23 mouse cellular contexts compared by ENCODE assay signal in the genomic region with DNA sequence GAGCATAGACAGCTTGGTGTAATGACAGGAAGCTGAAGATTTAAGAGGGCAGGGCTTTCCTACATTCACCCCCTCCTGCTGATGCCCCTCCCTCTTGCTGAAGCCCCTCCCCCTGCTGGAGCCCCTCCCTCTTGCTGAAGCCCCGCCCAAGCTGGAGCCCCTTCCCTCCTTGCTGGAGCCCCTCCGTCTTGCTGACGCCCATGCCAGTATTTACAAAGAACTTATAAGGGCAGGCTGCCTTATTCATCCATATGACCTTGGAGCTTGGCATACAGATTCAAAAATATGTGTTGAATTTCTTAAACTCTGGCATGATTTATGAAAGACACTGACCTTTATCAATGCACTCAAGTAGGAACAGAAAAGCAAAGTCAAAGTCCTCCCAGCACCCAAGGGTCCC.
A peak's percentile ranks its signal among the peaks of the same experiment; 100 is the strongest.
DNase-seq lines count a peak whose midpoint lies in the region; ATAC-seq and TF ChIP-seq lines count a peak whose summit lies in the region.
"Had no signal": no experiment of that assay in that cellular context is flagged by ENCODE, and none has a peak within 500 bp of the region (broad histone marks: within the 10 kb centered on the region; RNA-seq: fewer than 3 reads in every experiment).

No protein-coding gene starts in this region.

- 54% methylated on average over 3 of the region's 3 CpGs for whole genome bisulfite sequencing in stomach, postnatal 0 days
- 60% methylated on average over 3 of the region's 3 CpGs for WGBS in liver, embryonic 12.5 days (ENCODE audit: insufficient replicate concordance)

- ATAC-seq in stomach, postnatal 0 days (ENCODE audit: low FRiP score, low TSS enrichment): no peak
- ATAC-seq in liver, embryonic 12.5 days: no peak
- no peak for ATAC-seq in activated CD4-positive, CD25-positive, alpha-beta regulatory T cell, adult 4 months
- ATAC-seq: CD4-positive, CD25-positive, alpha-beta regulatory T cell, adult 4 months; forebrain, embryonic 13.5 days; forebrain, embryonic 15.5 days; forebrain, postnatal 0 days; Patski had no signal

- no peaks in the 10 kb centered on the region for H3K36me3 ChIP-seq in stomach, postnatal 0 days (ENCODE audit: control insufficient read depth, insufficient read depth, low read length)
- H3K36me3 ChIP-seq in liver, embryonic 12.5 days: no peaks in the 10 kb centered on the region
- H3K36me3 ChIP-seq: embryonic facial prominence, embryonic 10.5 days; embryonic facial prominence, embryonic 12.5 days; forebrain, embryonic 15.5 days; G1E had no signal

- no peak overlapping the region for H3K9ac ChIP-seq in stomach, postnatal 0 days (ENCODE audit: low read length)
- H3K9ac ChIP-seq in liver, embryonic 12.5 days: no peak overlapping the region
- H3K9ac ChIP-seq: embryonic facial prominence, embryonic 12.5 days; forebrain, embryonic 13.5 days; forebrain, embryonic 15.5 days; forebrain, postnatal 0 days had no signal

- no peak for TF ChIP-seq EP300 in stomach, postnatal 0 days (optimal IDR thresholded peaks at IDR 0.05)

- H3K27ac ChIP-seq in brown adipose tissue, adult 24 weeks (replicated peaks; ENCODE audit: low read depth, low read length): peak overlapping the region; percentile 91
- H3K27ac ChIP-seq in stomach, postnatal 0 days (replicated peaks): no peak overlapping the region
- no peak overlapping the region for H3K27ac ChIP-seq in liver, embryonic 12.5 days
- H3K27ac ChIP-seq: embryonic facial prominence, embryonic 10.5 days; embryonic facial prominence, embryonic 12.5 days; forebrain, embryonic 13.5 days; forebrain, embryonic 15.5 days had no signal

- H3K4me1 ChIP-seq in brown adipose tissue, adult 24 weeks (ENCODE audit: control insufficient read depth, insufficient read depth, insufficient read length, low read length): peaks cover 4% of the 10 kb centered on the region; the same call in 1 of the 2 replicates
- H3K4me1 ChIP-seq in stomach, postnatal 0 days (replicated peaks; ENCODE audit: control insufficient read depth, insufficient read depth): no peaks in the 10 kb centered on the region
- no peaks in the 10 kb centered on the region for H3K4me1 ChIP-seq in liver, embryonic 12.5 days
- H3K4me1 ChIP-seq: forebrain, embryonic 15.5 days had no signal

- no peaks in the 10 kb centered on the region for H3K9me3 ChIP-seq in stomach, postnatal 0 days (ENCODE audit: control insufficient read depth, low read length)
- H3K9me3 ChIP-seq in liver, embryonic 12.5 days (replicated peaks): no peaks in the 10 kb centered on the region
- H3K9me3 ChIP-seq: embryonic facial prominence, embryonic 10.5 days; embryonic facial prominence, embryonic 12.5 days; forebrain, embryonic 13.5 days; forebrain, embryonic 15.5 days; G1E had no signal

- H3K4me3 ChIP-seq in brown adipose tissue, adult 24 weeks (ENCODE audit: insufficient read depth, low read depth, low read length): no peak overlapping the region
- no peak overlapping the region for H3K4me3 ChIP-seq in stomach, postnatal 0 days (ENCODE audit: low read depth, low read length)
- H3K4me3 ChIP-seq in liver, embryonic 12.5 days: no peak overlapping the region
- H3K4me3 ChIP-seq: embryonic facial prominence, embryonic 10.5 days; embryonic facial prominence, embryonic 12.5 days; forebrain, embryonic 13.5 days; forebrain, embryonic 15.5 days had no signal

- no peaks in the 10 kb centered on the region; the same call in 1 of the 2 replicates for H3K27me3 ChIP-seq in stomach, postnatal 0 days (ENCODE audit: control insufficient read depth, insufficient read depth, low read length)
- H3K27me3 ChIP-seq in liver, embryonic 12.5 days (replicated peaks): peaks cover 36% of the 10 kb centered on the region
- H3K27me3 ChIP-seq: CH12.LX; embryonic facial prominence, embryonic 12.5 days; forebrain, embryonic 15.5 days had no signal

- DNase-seq in adrenal gland, adult (ENCODE audit: inconsistent age in 2 of 2, low spot score in 1 of 2): peak; percentile 42 to 86
- DNase-seq in adrenal gland, postnatal 4 days (ENCODE audit: low spot score in 2 of 2): no peak
- DNase-seq in adrenal gland, postnatal 10 days: peak; percentile 58
- peak; percentile 29 for DNase-seq in adrenal gland, postnatal 25 days
- DNase-seq in stomach, postnatal 0 days (ENCODE audit: low spot score): no peak
- DNase-seq: B cell, adult 2 months; cerebellum, adult 11-12 months; cerebellum, adult 2 months; cerebellum, adult 9-10 months; cerebellum, postnatal 10 days; cerebellum, postnatal 25 days; forebrain, postnatal 0 days had no signal

- no peak for TF ChIP-seq CTCF in stomach, postnatal 0 days (IDR thresholded peaks at IDR 0.05; ENCODE audit: low read depth)

- no peak overlapping the region for H3K4me2 ChIP-seq in stomach, postnatal 0 days (replicated peaks; ENCODE audit: low read depth)
- no peak overlapping the region for H3K4me2 ChIP-seq in liver, embryonic 12.5 days
- H3K4me2 ChIP-seq: embryonic facial prominence, embryonic 12.5 days; forebrain, embryonic 13.5 days; forebrain, embryonic 15.5 days had no signal

Comparison
In these comparisons a context has a peak if more than half of its experiments do, and no peak if none do; other contexts are left out.
1. DNase-seq: peak in adrenal gland, adult (2 of 2), adrenal gland, postnatal 10 days (single experiment) and adrenal gland, postnatal 25 days (single experiment); none in adrenal gland, postnatal 4 days (0 of 2) and stomach, postnatal 0 days (single experiment).